Mouse (Mus musculus) stomach, postnatal 0 days (tissue): ENCODE measurements around the gene Csrnp1. TPM values are rescaled to one million over a fixed set of nuclear protein-coding genes. Genes with fewer than 3 reads are reported as not detected.

ENCODE experiments used
- ATAC-seq: fragments of 200-750 bp; cut with Nextera tagmentation; 2 replicates; pipeline ENCODE4 v1.8.0; 2017; ENCODE audit not compliant: low FRiP score, low TSS enrichment
- DNase-seq: peaks from one replicate; pipeline ENCODE4 v3.0.0-alpha.2; 2016; ENCODE audit warnings: low spot score
- H3K27ac ChIP-seq: fragments of 300-500 bp; sonication (generic); replicated peaks from 2 replicates; pipeline ENCODE4 v1.5.1; 2014; ENCODE audit warnings: mild to moderate bottlenecking, control low read depth
- H3K27me3 ChIP-seq: fragments of 300-500 bp; sonication (generic); 2 replicates; pipeline ENCODE4 v1.6.1; 2014; ENCODE audit warnings: low read length; ENCODE audit not compliant: control insufficient read depth, insufficient read depth
- H3K36me3 ChIP-seq: fragments of 300-500 bp; sonication (generic); 2 replicates; pipeline ENCODE4 v1.6.1; 2014; ENCODE audit warnings: low read length, mixed read lengths; ENCODE audit not compliant: control insufficient read depth, insufficient read depth
- H3K4me1 ChIP-seq: fragments of 300-500 bp; sonication (generic); replicated peaks from 2 replicates; pipeline ENCODE4 v1.6.1; 2014; ENCODE audit warnings: antibody characterized with exemption; ENCODE audit not compliant: control insufficient read depth, insufficient read depth
- H3K4me2 ChIP-seq: fragments of 300-500 bp; sonication (generic); replicated peaks from 2 replicates; pipeline ENCODE4 v1.6.1; 2014; ENCODE audit warnings: low read depth, mild to moderate bottlenecking, control low read depth, moderate library complexity
- H3K4me3 ChIP-seq: fragments of 300-500 bp; sonication (generic); 2 replicates; pipeline ENCODE4 v1.5.1; 2014; ENCODE audit warnings: low read depth, low read length, control low read depth
- H3K9ac ChIP-seq: fragments of 300-500 bp; sonication (generic); 2 replicates; pipeline ENCODE4 v1.6.1; 2014; ENCODE audit warnings: mild to moderate bottlenecking, low read length, control low read depth, mixed read lengths
- H3K9me3 ChIP-seq: fragments of 300-500 bp; sonication (generic); 2 replicates; pipeline ENCODE4 v1.6.1; 2016; ENCODE audit warnings: low read length; ENCODE audit not compliant: control insufficient read depth
- CTCF ChIP-seq: IDR thresholded peaks from 2 replicates; pipeline ENCODE4 v1.5.1; 2016; ENCODE audit warnings: antibody characterized with exemption, low read depth, mild to moderate bottlenecking, moderate library complexity
- EP300 ChIP-seq: optimal IDR thresholded peaks from 2 replicates; pipeline ENCODE3; 2016; ENCODE audit warnings: antibody characterized with exemption
- WGBS: fragments of 180-500 bp; shearing (Covaris S2); extraction: QIAGEN DNeasy Blood & Tissue Kit; methylation state at CpG from one replicate; pipeline ENCODE4 v1.1.7; 2014; 5-methylcytosine and 5-hydroxymethylcytosine counted together
- polyA plus RNA-seq: library from polyadenylated mRNA; unstranded; fragments of >200 nt; fragmentation: Nextera tagmentation; extraction: Ambion mirVana; gene quantifications from 2 replicates; pipeline ENCODE4 v1.2.1, GENCODE M21; 2015

The Csrnp1 gene
- polyA plus RNA-seq, 1 experiment from 2014 or later = 5.5 TPM

DNA sequence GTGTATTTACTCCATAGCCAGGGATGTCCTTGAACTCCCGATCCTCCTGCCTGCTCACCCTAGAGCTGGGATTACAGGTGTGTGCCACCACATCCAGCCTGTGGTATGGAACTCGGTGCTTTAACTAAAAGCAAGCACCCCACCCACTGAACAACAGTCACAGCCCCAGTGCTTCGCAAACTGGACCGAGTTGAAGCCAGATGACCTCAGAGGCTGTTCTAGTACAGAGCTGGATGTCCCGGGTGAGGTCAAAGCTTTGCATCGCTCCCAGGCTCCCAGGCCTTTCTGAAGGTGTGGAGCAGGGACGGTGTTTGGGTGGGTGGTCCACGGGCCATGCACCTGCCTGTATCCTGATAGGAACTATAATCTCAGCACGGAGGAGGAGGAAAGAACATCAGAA lies 33.1 kb downstream of the Csrnp1 start:
- H3K9me3 ChIP-seq = no peaks in the 10 kb centered on the region
- H3K9ac ChIP-seq = no peak overlapping the region
- H3K4me3 ChIP-seq = no peak overlapping the region
- no peak overlapping the region for H3K27ac ChIP-seq
- DNase-seq (no peak), ATAC-seq (no peak)
- H3K36me3 ChIP-seq = no peaks in the 10 kb centered on the region
- TF ChIP-seq EP300 (no peak), CTCF (no peak)
- H3K4me1 ChIP-seq = no peaks in the 10 kb centered on the region
- H3K4me2 ChIP-seq = no peak overlapping the region
- 78% methylated on average over 9 of the region's 9 CpGs for WGBS
- H3K27me3 ChIP-seq = no peaks in the 10 kb centered on the region

DNA sequence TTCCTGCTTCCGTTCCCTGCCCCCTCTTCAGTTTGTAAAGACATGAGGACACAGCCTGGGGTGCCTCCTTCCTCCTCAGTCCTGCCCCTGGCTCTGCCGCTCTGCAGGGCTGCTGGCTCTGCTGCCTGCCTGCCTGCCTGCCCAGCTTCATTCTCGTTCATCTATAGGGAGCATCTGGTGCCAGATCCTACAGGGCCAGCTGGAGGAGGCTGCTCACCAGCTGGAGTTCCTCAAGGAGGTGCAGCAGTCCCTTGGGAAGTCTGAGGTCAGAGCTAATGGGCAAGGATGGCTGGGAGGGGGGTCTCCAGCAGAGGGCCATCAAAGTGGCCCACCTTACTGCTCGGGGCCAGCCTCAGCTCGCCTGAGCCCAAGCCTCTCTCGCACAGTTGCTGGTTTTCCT lies 34.0 kb downstream of the Csrnp1 start:
- Histone ChIP-seq H3K9ac (no peak overlapping the region), H3K9me3 (no peaks in the 10 kb centered on the region), H3K36me3 (no peaks in the 10 kb centered on the region), H3K4me1 (no peaks in the 10 kb centered on the region), H3K4me3 (no peak overlapping the region), H3K4me2 (no peak overlapping the region), H3K27ac (no peak overlapping the region), H3K27me3 (no peaks in the 10 kb centered on the region)
- no peak for ATAC-seq
- no peak for DNase-seq
- 41% methylated on average over 6 of the region's 6 CpGs for WGBS
- TF ChIP-seq EP300 (no peak), CTCF (no peak)

DNA sequence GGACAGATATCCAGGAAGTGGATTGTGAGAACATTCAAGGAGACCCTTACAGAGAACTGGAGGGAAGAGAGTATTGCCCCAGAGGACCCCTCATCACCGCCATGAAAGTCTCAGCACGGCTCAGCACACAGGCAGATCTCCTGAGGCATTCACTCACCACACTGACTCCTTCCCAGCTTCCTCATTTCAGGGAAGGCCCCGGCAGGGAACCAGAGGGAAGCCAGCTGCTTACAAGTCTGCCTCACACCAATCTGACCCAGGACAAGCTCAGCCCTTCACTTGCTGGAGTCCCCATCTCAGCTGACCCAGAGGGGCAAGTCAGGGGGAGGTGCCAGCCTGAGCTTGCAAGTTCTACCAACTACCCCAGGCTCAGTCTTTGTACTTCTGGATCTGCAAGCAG lies 35.7 kb downstream of the Csrnp1 start:
- Histone ChIP-seq H3K4me3 (no peak overlapping the region), H3K9ac (no peak overlapping the region), H3K9me3 (no peaks in the 10 kb centered on the region), H3K4me1 (no peaks in the 10 kb centered on the region), H3K4me2 (no peak overlapping the region), H3K36me3 (no peaks in the 10 kb centered on the region), H3K27me3 (no peaks in the 10 kb centered on the region), H3K27ac (no peak overlapping the region)
- 40% methylated on average over 3 of the region's 3 CpGs for WGBS
- DNase-seq (no peak), ATAC-seq (no peak)
- TF ChIP-seq CTCF (no peak), EP300 (no peak)

DNA sequence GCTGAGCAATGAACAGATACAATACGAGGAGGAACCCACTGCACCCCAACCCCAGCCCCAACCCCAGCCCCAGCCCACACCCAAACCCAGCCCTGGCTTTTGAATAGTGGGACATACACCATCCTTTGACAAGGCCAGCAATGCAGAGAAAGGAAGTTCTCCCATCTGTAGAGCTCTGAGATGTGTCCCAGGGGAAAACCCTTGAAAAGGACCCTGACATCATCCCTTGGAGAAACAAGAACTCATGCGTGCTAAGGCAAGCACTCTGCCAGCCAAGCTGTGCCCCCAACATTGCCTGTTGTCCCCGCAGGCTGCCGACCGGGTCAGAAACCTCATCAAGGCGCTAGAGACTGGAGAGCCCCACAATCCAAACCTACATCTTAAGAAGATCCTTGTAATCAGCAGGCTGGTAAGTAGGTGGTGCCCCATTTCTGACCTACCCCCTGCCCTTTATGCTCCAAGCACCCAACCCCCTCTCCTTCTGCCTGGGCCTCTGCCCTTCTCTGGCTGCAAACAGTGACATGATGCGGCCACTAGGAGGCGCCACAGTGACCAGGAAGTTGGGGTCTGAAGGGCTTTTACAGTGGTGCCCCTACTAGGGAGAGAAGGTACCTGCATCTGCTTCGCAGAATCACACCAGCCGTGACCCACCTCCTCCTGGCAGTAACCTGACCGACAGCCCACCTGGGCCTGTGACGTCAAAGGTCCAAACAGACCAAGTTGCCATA lies 39.1 kb downstream of the Csrnp1 start:
- Histone ChIP-seq H3K9ac (no peak overlapping the region), H3K4me3 (no peak overlapping the region), H3K27ac (no peak overlapping the region), H3K9me3 (no peaks in the 10 kb centered on the region), H3K36me3 (no peaks in the 10 kb centered on the region), H3K4me1 (no peaks in the 10 kb centered on the region), H3K4me2 (no peak overlapping the region), H3K27me3 (no peaks in the 10 kb centered on the region)
- 0 out of 2 replicates have a peak, but pooled peaks have one; percentile 28 for ATAC-seq
- DNase-seq = no peak
- WGBS = 63% methylated on average over 12 of the region's 12 CpGs
- TF ChIP-seq CTCF (peak; percentile 69), EP300 (no peak)

DNA sequence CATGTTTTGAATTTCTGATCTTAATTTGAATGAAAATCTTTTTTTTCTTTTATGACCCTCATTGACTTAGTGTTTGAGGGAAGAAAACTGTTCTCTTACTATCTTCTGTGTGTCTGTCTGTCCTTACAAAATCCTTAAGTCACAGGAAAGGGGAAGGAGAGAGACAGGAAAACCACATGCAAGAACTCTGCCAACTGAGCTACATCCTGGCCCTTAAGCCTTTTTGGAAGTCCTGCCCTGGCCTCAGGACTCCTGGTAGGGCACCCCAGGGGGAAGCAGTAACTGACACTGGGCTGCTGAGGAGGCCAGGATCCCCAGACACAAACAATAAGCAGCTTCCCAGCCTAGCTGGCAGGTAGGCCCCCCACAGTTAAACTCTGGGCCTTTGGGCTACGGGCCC lies 41.1 kb downstream of the Csrnp1 start:
- Histone ChIP-seq H3K4me2 (no peak overlapping the region), H3K36me3 (no peaks in the 10 kb centered on the region), H3K4me3 (no peak overlapping the region), H3K4me1 (no peaks in the 10 kb centered on the region), H3K27me3 (no peaks in the 10 kb centered on the region), H3K9me3 (no peaks in the 10 kb centered on the region), H3K9ac (no peak overlapping the region), H3K27ac (no peak overlapping the region)
- DNase-seq = no peak
- ATAC-seq = no peak
- 70% methylated on average over 1 of the region's 1 CpGs for WGBS
- TF ChIP-seq EP300 (no peak), CTCF (no peak)

DNA sequence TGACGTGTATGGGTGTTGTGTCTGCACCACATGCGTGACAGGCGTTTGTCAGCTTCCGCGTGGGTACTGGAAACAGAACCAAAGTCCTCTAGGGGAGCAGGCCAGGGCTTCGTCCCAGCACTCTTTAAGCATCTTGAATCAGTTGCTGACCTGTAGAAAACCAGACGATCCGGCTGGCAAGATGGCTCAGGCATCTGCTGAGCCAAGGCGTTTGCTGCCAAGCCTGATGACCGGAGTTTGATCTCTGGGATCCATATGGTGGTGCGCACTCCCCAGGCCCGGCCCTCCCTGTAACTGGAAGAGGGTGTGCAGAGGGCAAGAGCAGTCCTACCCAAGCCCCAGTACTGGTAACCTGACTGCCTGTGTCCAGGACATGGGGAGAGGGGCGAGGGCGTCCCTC lies 42.6 kb downstream of the Csrnp1 start:
- WGBS = 76% methylated on average over 14 of the region's 14 CpGs
- DNase-seq (no peak), ATAC-seq (no peak)
- H3K4me3 ChIP-seq = no peak overlapping the region
- H3K4me1 ChIP-seq = no peaks in the 10 kb centered on the region
- no peak overlapping the region for H3K9ac ChIP-seq
- H3K27me3 ChIP-seq = no peaks in the 10 kb centered on the region
- H3K4me2 ChIP-seq = no peak overlapping the region
- TF ChIP-seq CTCF (no peak), EP300 (no peak)
- H3K27ac ChIP-seq = no peak overlapping the region
- no peaks in the 10 kb centered on the region for H3K36me3 ChIP-seq
- no peaks in the 10 kb centered on the region for H3K9me3 ChIP-seq
